Mouse (Mus musculus) heart, postnatal 0 days (tissue): ENCODE data around the gene Prrxl1.

Source experiments
- CTCF ChIP-seq: IDR thresholded peaks from 2 replicates; pipeline ENCODE4 v1.5.1; 2016; ENCODE audit warnings: antibody characterized with exemption, control low read depth, low read depth
- EP300 ChIP-seq: IDR thresholded peaks from 2 replicates; pipeline ENCODE4 v1.6.1; 2016; ENCODE audit warnings: antibody characterized with exemption, low read depth

DNA sequence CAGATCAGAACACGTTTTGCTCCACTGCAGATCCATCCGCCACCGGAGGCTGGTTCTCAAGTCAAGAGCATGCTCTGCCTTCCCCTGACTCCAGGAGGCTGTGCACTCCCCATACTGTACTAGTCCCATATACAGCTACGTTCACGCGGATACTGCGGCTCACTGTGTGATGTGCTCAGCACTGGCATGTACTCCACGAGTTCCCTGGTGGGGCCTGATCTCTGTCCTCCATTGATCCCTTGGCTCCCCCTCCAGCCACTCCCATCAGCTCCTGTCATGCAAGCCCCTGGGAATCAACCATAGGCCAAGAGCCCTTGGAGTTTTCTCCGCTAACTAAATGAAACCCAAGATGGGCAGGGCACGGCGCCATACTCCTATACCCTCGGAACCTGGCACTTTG, 83.3 kb downstream of the Prrxl1 start:
- TF ChIP-seq CTCF = no peak
- no peak for TF ChIP-seq EP300
